Mouse (Mus musculus): ENCODE results near the gene Acp2.
"Not testable (repeated sequence)": the region's sequence is repeated elsewhere in the genome, so short reads cannot be mapped to it uniquely, and the experiment has no call there.

Acp2 gene

GRCm38 (mm10) chr2:91196577-91197001, 6.1 kb upstream of the Acp2 start:
- DNase-seq = peak; percentile 51

GRCm38 (mm10) chr2:91198888-91199287, 3.8 kb upstream of the Acp2 start:
- no peak for DNase-seq

GRCm38 (mm10) chr2:91202972-91203656, 429 bp downstream of the Acp2 start:
- DNase-seq = no peak

GRCm38 (mm10) chr2:91206254-91206775, 3.6 kb downstream of the Acp2 start:
- no peak for DNase-seq

- DNase-seq = no peak
These were observed 10.6 kb downstream of the Acp2 start for GRCm38 (mm10) chr2:91213311-91213710.

- DNase-seq = no peak
These were observed 14.3 kb downstream of the Acp2 start for GRCm38 (mm10) chr2:91217032-91217431.

GRCm38 (mm10) chr2:91220501-91220900, 17.8 kb downstream of the Acp2 start:
- DNase-seq = no peak

GRCm38 (mm10) chr2:91223614-91224013, 20.9 kb downstream of the Acp2 start:
- DNase-seq = no peak

- no peak for DNase-seq
These were observed 27.1 kb downstream of the Acp2 start for GRCm38 (mm10) chr2:91229735-91230134.

GRCm38 (mm10) chr2:91236601-91237510, 34.2 kb downstream of the Acp2 start, which contains the start of gene Ddb2:
TSS of gene Ddb2 (minus strand) at chr2:91236982.
- DNase-seq = peak; percentile 93

GRCm38 (mm10) chr2:91237511-91238080, 34.9 kb downstream of the Acp2 start:
- DNase-seq = not testable (repeated sequence)

GRCm38 (mm10) chr2:91242547-91242946, 39.9 kb downstream of the Acp2 start:
- no peak for DNase-seq

- DNase-seq = peak; percentile 51
These were observed 40.7 kb downstream of the Acp2 start for GRCm38 (mm10) chr2:91243416-91243815.

GRCm38 (mm10) chr2:91244557-91245228, 42.0 kb downstream of the Acp2 start:
- no peak for DNase-seq

GRCm38 (mm10) chr2:91248366-91248765, 45.7 kb downstream of the Acp2 start:
- DNase-seq = no peak

GRCm38 (mm10) chr2:91252001-91252400, 49.3 kb downstream of the Acp2 start:
- no peak for DNase-seq

GRCm38 (mm10) chr2:91252512-91252911, 49.8 kb downstream of the Acp2 start:
- no peak for DNase-seq

- DNase-seq = no peak
These were observed 52.2 kb downstream of the Acp2 start for GRCm38 (mm10) chr2:91254725-91255380.

- peak; percentile 65 for DNase-seq
These were observed 53.0 kb downstream of the Acp2 start, which contains the start of gene Pacsin3 for GRCm38 (mm10) chr2:91255661-91256150. TSS of gene Pacsin3 (plus strand) at chr2:91255954.

- DNase-seq = peak; percentile 59
These were observed 53.8 kb downstream of the Acp2 start for GRCm38 (mm10) chr2:91256256-91257125.
